Mouse (Mus musculus) liver, adult 2 months (tissue): ENCODE measurements at regions not wholly inside any gene's neighbourhood (a gene's known extent, or its start where the extent isn't known, plus 50 kb on each side); places are given as distances from the start of the nearest gene placed in this dataset.

Experiments used
- CTCF ChIP-seq: fragments of 200-500 bp; IDR thresholded peaks from 2 replicates; pipeline ENCODE4 v1.5.1; 2011; ENCODE audit warnings: low read depth, low read length, control low read depth
- POLR2A ChIP-seq: fragments of 200-500 bp; IDR thresholded peaks from 2 replicates; pipeline ENCODE4 v1.6.1; 2011; ENCODE audit warnings: low read length, control low read depth; ENCODE audit not compliant: insufficient read depth; ENCODE audit errors: extremely low read depth

- TF ChIP-seq CTCF (no peak), POLR2A (no peak)
These were observed 744.9 kb upstream of the Jmjd1c start for GRCm38 (mm10) chr10:66351036-66351435.
